Mouse (Mus musculus) MEL (cell line): Measurements from ENCODE around the gene Me3. TPM values are rescaled to one million over a fixed set of nuclear protein-coding genes. Genes with fewer than 3 reads are reported as not detected.
A peak's percentile ranks its signal among the peaks of the same experiment; 100 is the strongest.

ENCODE experiments used
- DNase-seq: peaks from one replicate; pipeline ENCODE4 v3.0.0; 2011; ENCODE audit warnings: low read depth, low spot score
- H3K27ac ChIP-seq: 2 replicates; pipeline ENCODE4 v1.5.1; 2012; ENCODE audit warnings: low read depth, mild to moderate bottlenecking, control low read depth, low read length, moderate library complexity; ENCODE audit not compliant: control insufficient read depth
- H3K27me3 ChIP-seq, 2 experiments: fragments of 150-350 bp in 1 of 2; sonication (generic) in 1 of 2; 2 replicates each; pipeline ENCODE4 v1.6.1; 2012; ENCODE audit warnings: low read length in 2 of 2, mild to moderate bottlenecking in 2 of 2, improper control_type of control experiment in 1 of 2, moderate library complexity in 1 of 2; ENCODE audit not compliant: insufficient read depth in 2 of 2, control insufficient read depth in 1 of 2
- H3K36me3 ChIP-seq, 2 experiments: 2 replicates each; pipeline ENCODE4 v1.6.1; 2012 to 2014; ENCODE audit warnings: low read length in 2 of 2, improper control_type of control experiment in 1 of 2, inconsistent platforms in 1 of 2, mild to moderate bottlenecking in 1 of 2; ENCODE audit not compliant: insufficient read depth in 2 of 2, control insufficient read depth in 1 of 2
- H3K4me1 ChIP-seq, 2 experiments: fragments of 150-350 bp in 1 of 2; sonication (generic) in 1 of 2; 2 replicates each; pipeline ENCODE4 v1.6.1; 2012; ENCODE audit warnings: low read length in 2 of 2, improper control_type of control experiment in 1 of 2, mild to moderate bottlenecking in 1 of 2; ENCODE audit not compliant: insufficient read depth in 2 of 2, control insufficient read depth in 1 of 2
- H3K4me3 ChIP-seq, 2 experiments: fragments of 150-350 bp in 1 of 2; sonication (generic) in 1 of 2; 2 replicates each; pipeline ENCODE4 v1.5.1; 2012; ENCODE audit warnings: low read depth in 2 of 2, low read length in 2 of 2, mild to moderate bottlenecking in 2 of 2, moderate library complexity in 2 of 2, control low read depth in 1 of 2, improper control_type of control experiment in 1 of 2; ENCODE audit not compliant: control insufficient read depth in 1 of 2, insufficient read depth in 1 of 2
- H3K79me2 ChIP-seq: 2 replicates; pipeline ENCODE4 v1.6.1; 2012; ENCODE audit warnings: mild to moderate bottlenecking, low read length, moderate library complexity; ENCODE audit not compliant: control insufficient read depth, poor library complexity, insufficient read depth
- H3K9ac ChIP-seq: 2 replicates; pipeline ENCODE4 v1.6.1; 2012; ENCODE audit warnings: low read depth, mild to moderate bottlenecking, control low read depth, low read length, moderate library complexity; ENCODE audit not compliant: control insufficient read depth, poor library complexity, severe bottlenecking
- H3K9me3 ChIP-seq: fragments of 150-350 bp; sonication (generic); replicated peaks from 2 replicates; pipeline ENCODE4 v1.6.1; 2012; ENCODE audit warnings: mild to moderate bottlenecking, low read length, improper control_type of control experiment, moderate library complexity; ENCODE audit not compliant: insufficient read depth
- CTCF ChIP-seq, 3 experiments: IDR thresholded peaks in 2 of 3; conservative IDR thresholded peaks in 1 of 3; 2 replicates each; pipeline ENCODE4 v1.5.1; 2011 to 2012; ENCODE audit warnings: low read length in 3 of 3, low read depth in 2 of 3, mild to moderate bottlenecking in 2 of 3, improper control_type of control experiment in 1 of 3, inconsistent platforms in 1 of 3, mixed read lengths in 1 of 3, moderate library complexity in 1 of 3; ENCODE audit not compliant: control insufficient read depth in 1 of 3, insufficient read depth in 1 of 3, poor library complexity in 1 of 3, severe bottlenecking in 1 of 3
- E2F4 ChIP-seq: IDR thresholded peaks from 2 replicates; pipeline ENCODE4 v1.6.1; 2011; ENCODE audit warnings: low read depth, low read length, improper control_type of control experiment, borderline replicate concordance
- ETS1 ChIP-seq: IDR thresholded peaks from 2 replicates; pipeline ENCODE4 v1.6.1; 2012; ENCODE audit warnings: low read depth, mild to moderate bottlenecking, inconsistent platforms, low read length, improper control_type of control experiment, moderate library complexity
- GATA1 ChIP-seq: IDR thresholded peaks from 2 replicates; pipeline ENCODE4 v1.6.1; 2011; ENCODE audit warnings: low read depth, low read length, improper control_type of control experiment
- MAFK ChIP-seq: IDR thresholded peaks from 2 replicates; pipeline ENCODE4 v1.6.1; 2011; ENCODE audit warnings: low read depth, mild to moderate bottlenecking, low read length, improper control_type of control experiment, borderline replicate concordance
- MAZ ChIP-seq: IDR thresholded peaks from 2 replicates; pipeline ENCODE4 v1.6.1; 2012; ENCODE audit warnings: low read depth, mild to moderate bottlenecking, inconsistent platforms, low read length, improper control_type of control experiment
- MXI1 ChIP-seq: IDR thresholded peaks from 2 replicates; pipeline ENCODE4 v1.6.1; 2011; ENCODE audit warnings: mild to moderate bottlenecking, low read depth, low read length, improper control_type of control experiment
- NRF1 ChIP-seq: IDR thresholded peaks from 2 replicates; pipeline ENCODE4 v1.6.1; 2014; ENCODE audit warnings: low read depth, mild to moderate bottlenecking, inconsistent platforms, low read length, improper control_type of control experiment, moderate library complexity; ENCODE audit not compliant: poor library complexity, insufficient read depth, severe bottlenecking
- POLR2AphosphoS5 ChIP-seq: IDR thresholded peaks from 2 replicates; pipeline ENCODE4 v1.6.1; 2012; ENCODE audit warnings: low read depth, borderline replicate concordance, mild to moderate bottlenecking, inconsistent platforms, low read length, moderate library complexity, mixed read lengths
- RAD21 ChIP-seq: IDR thresholded peaks from 2 replicates; pipeline ENCODE4 v1.6.1; 2011; ENCODE audit warnings: mild to moderate bottlenecking, low read depth, low read length, improper control_type of control experiment
- RCOR1 ChIP-seq: IDR thresholded peaks from 2 replicates; pipeline ENCODE4 v1.6.1; 2012; ENCODE audit warnings: low read depth, mild to moderate bottlenecking, inconsistent platforms, low read length, improper control_type of control experiment
- SMC3 ChIP-seq: IDR thresholded peaks from 2 replicates; pipeline ENCODE4 v1.6.1; 2011; ENCODE audit warnings: low read depth, low read length, improper control_type of control experiment
- TAL1 ChIP-seq: IDR thresholded peaks from 2 replicates; pipeline ENCODE4 v1.6.1; 2012; ENCODE audit warnings: mild to moderate bottlenecking, inconsistent platforms, low read length, moderate library complexity, mixed read lengths
- TBP ChIP-seq: IDR thresholded peaks from 2 replicates; pipeline ENCODE4 v1.8.0; 2011; ENCODE audit warnings: low read depth, low read length, improper control_type of control experiment
- TCF12 ChIP-seq: IDR thresholded peaks from 2 replicates; pipeline ENCODE4 v1.6.1; 2014; ENCODE audit warnings: low read depth, mild to moderate bottlenecking, inconsistent platforms, low read length, improper control_type of control experiment, moderate library complexity
- UBTF ChIP-seq: IDR thresholded peaks from 2 replicates; pipeline ENCODE4 v1.6.1; 2012; ENCODE audit warnings: low read depth, mild to moderate bottlenecking, inconsistent platforms, low read length, improper control_type of control experiment, moderate library complexity, borderline replicate concordance; ENCODE audit not compliant: insufficient read depth
- USF2 ChIP-seq, 2 experiments: IDR thresholded peaks; 2 replicates each; pipeline ENCODE4 v1.6.1; 2011 to 2012; ENCODE audit warnings: improper control_type of control experiment in 2 of 2, low read length in 2 of 2, borderline replicate concordance in 1 of 2, inconsistent platforms in 1 of 2, low read depth in 1 of 2, mild to moderate bottlenecking in 1 of 2; ENCODE audit not compliant: insufficient read depth in 1 of 2
- ZC3H11A ChIP-seq: IDR thresholded peaks from 2 replicates; pipeline ENCODE4 v1.6.1; 2012; ENCODE audit warnings: low read depth, mild to moderate bottlenecking, inconsistent platforms, low read length, improper control_type of control experiment
- ZKSCAN1 ChIP-seq: IDR thresholded peaks from 2 replicates; pipeline ENCODE4 v1.6.1; 2012; ENCODE audit warnings: low read depth, mild to moderate bottlenecking, inconsistent platforms, low read length, improper control_type of control experiment, moderate library complexity
- ZNF384 ChIP-seq: IDR thresholded peaks from 2 replicates; pipeline ENCODE4 v1.6.1; 2012; ENCODE audit warnings: low read depth, mild to moderate bottlenecking, inconsistent platforms, low read length, improper control_type of control experiment
- polyA plus RNA-seq, 2 experiments: library from polyadenylated mRNA; stranded (reverse) in 1 of 2; unstranded in 1 of 2; fragments of >175 nt in 1 of 2; fragments of >200 nt in 1 of 2; gene quantifications; 2 replicates each; pipeline versions ENCODE4 v1.2.1 to v1.2.4; 2012; ENCODE audit warnings: low replicate concordance in 2 of 2, low read depth in 1 of 2; ENCODE audit not compliant: insufficient read length in 2 of 2, insufficient read depth in 1 of 2, missing spikeins in 1 of 2
- total RNA-seq: library from RNA; depleted of rRNA; stranded (reverse); fragments of 300-350 nt; gene quantifications from 2 replicates; pipeline ENCODE4 v1.2.3, GENCODE M21; 2012

The Me3 gene
- total and polyA plus RNA-seq, 3 experiments, result 0.35 TPM; not detected in 2

DNA sequence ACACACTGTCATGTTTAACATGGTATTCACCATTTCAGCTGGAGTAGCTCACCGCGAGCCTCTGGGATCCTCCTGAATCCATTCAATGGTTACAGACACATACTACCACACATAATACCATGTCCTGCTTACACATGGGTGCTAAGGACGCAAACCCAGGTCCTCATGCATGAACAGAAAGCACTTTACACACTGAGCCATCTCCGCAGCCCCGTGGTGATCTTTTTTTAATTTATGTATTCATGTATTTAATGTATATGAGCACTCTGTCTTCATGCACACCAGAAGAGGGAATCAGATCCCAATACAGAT, 210.2 kb downstream of the Me3 start:
- TF ChIP-seq ZKSCAN1, result no peak
- no peak for TF ChIP-seq SMC3
- TF ChIP-seq ZNF384, result no peak
- TF ChIP-seq ETS1, result no peak
- TF ChIP-seq E2F4, result no peak
- no peak for TF ChIP-seq UBTF
- no peak for TF ChIP-seq GATA1
- no peak for TF ChIP-seq RCOR1
- TF ChIP-seq TAL1, result no peak
- no peak for TF ChIP-seq MAFK
- TF ChIP-seq RAD21, result no peak
- H3K9ac ChIP-seq, result no peak overlapping the region
- H3K4me3 ChIP-seq, result no peak overlapping the region
- H3K36me3 ChIP-seq, result no peaks in the 10 kb centered on the region
- no peaks in the 10 kb centered on the region for H3K9me3 ChIP-seq
- H3K79me2 ChIP-seq, result no peaks in the 10 kb centered on the region
- no peaks in the 10 kb centered on the region for H3K27me3 ChIP-seq
- H3K4me1 ChIP-seq, result no peaks in the 10 kb centered on the region
- no peak for DNase-seq
- H3K27ac ChIP-seq, result no peak overlapping the region

DNA sequence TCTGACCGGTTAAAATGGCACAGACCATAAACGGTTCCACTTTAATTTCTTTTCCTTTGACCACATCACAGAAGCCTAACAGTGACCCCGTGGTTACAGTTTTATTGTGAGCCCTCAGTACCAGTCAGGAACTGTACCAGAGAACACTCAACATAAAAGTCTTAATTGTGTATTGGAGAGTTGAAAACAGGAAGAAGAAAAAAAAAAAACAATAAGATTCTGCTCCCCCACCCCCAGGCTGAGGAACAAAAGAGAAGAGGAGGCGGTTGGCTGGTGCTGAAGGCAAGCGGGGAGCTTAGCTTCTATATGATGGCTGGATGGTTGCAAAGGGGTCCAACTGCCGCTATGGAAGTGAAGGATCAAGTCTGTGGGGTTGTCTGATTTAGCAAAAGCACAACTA, 210.9 kb downstream of the Me3 start:
- Histone ChIP-seq H3K9me3 (no peaks in the 10 kb centered on the region), H3K4me1 (no peaks in the 10 kb centered on the region), H3K79me2 (no peaks in the 10 kb centered on the region), H3K27ac (no peak overlapping the region), H3K36me3 (no peaks in the 10 kb centered on the region), H3K27me3 (no peaks in the 10 kb centered on the region), H3K9ac (no peak overlapping the region), H3K4me3 (no peak overlapping the region)
- TF ChIP-seq UBTF (no peak), TCF12 (no peak), MXI1 (no peak), USF2 (IDR thresholded peaks at IDR 0.05; ENCODE audit: borderline replicate concordance in 1 of 2, insufficient read depth in 1 of 2, low read depth in 1 of 2, low read length in 2 of 2) (no peak)
- peak; percentile 6 for DNase-seq

DNA sequence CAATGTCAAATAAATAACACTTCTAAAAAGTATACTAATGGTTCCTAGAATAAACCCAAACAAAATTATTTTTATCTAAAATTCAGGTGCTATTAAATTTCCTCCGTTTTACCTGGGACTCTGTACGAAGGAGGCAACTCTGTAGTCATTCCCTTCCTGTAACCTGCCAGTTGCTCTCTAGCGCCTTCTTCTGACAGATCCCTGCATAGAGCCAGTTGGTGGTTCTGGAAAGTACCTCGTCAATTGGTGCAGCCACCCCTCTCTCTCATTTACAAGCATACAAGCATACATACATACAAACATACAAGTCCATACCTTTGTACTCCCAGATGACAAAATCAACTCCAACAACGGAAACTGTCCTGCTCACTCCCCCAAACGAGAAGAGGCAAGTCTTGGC, 211.3 kb downstream of the Me3 start:
- peak; percentile 34 for DNase-seq
- H3K4me1 ChIP-seq, result no peaks in the 10 kb centered on the region
- H3K9me3 ChIP-seq, result no peaks in the 10 kb centered on the region
- no peak overlapping the region for H3K9ac ChIP-seq
- no peak for TF ChIP-seq NRF1
- no peak for TF ChIP-seq MAZ
- TF ChIP-seq RAD21, result peak; percentile 23
- no peak for TF ChIP-seq TBP
- peak; percentile 24 for TF ChIP-seq ZC3H11A
- no peak for TF ChIP-seq E2F4
- TF ChIP-seq POLR2AphosphoS5, result no peak
- TF ChIP-seq USF2 (IDR thresholded peaks at IDR 0.05; ENCODE audit: borderline replicate concordance in 1 of 2, insufficient read depth in 1 of 2, low read depth in 1 of 2, low read length in 2 of 2), result no peak
- TF ChIP-seq GATA1, result no peak
- peak; percentile 48 to 72 (median 61) for TF ChIP-seq CTCF (IDR thresholded peaks at IDR 0.05 in 2 of 3, conservative IDR thresholded peaks at IDR 0.05 in 1 of 3; ENCODE audit: control insufficient read depth in 1 of 3, insufficient read depth in 1 of 3, low read depth in 2 of 3, low read length in 3 of 3, poor library complexity in 1 of 3, severe bottlenecking in 1 of 3)
- TF ChIP-seq SMC3, result peak; percentile 50
- H3K27me3 ChIP-seq, result no peaks in the 10 kb centered on the region
- H3K27ac ChIP-seq, result no peak overlapping the region
- H3K4me3 ChIP-seq, result no peak overlapping the region
- H3K79me2 ChIP-seq, result no peaks in the 10 kb centered on the region
- no peaks in the 10 kb centered on the region for H3K36me3 ChIP-seq
